Mouse (Mus musculus): ENCODE data around the gene Pank3. TPM values are rescaled to one million over a fixed set of nuclear protein-coding genes. Genes with fewer than 3 reads are reported as not detected.

Gene Pank3
- total and polyA plus RNA-seq, 3 experiments = 12.0 to 20.7 (median 19.6) TPM

DNA sequence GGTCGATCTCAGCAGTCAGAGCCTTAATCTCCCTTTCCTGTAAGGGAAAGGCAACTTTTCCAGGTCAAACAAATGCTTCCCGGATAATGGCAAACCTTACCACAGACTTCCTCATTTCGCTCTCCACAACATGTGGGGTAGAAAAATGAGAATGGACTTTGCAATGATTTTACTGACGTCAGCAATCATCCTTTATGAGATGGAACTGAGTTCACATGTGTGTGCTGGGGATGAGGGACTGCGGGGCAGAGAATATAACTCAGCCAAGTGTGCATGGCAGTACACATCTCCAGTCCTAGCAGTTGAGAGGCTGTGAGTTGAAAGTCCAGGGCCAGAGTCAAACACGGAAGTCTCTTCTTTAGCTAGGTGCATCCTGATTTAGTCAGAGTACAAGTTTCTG is 64.0 kb downstream of the Pank3 start:
- Histone ChIP-seq H3K79me2 (ENCODE audit: control insufficient read depth, insufficient read depth, low read length, poor library complexity) (peaks cover 41% of the 10 kb centered on the region), H3K9ac (ENCODE audit: control insufficient read depth, low read depth, low read length, poor library complexity, severe bottlenecking) (peak overlapping the region; percentile 86), H3K27me3 (ENCODE audit: control insufficient read depth in 1 of 2, insufficient read depth in 2 of 2, low read length in 2 of 2) (no peaks in the 10 kb centered on the region), H3K27ac (ENCODE audit: control insufficient read depth, low read depth, low read length) (peak overlapping the region; percentile 5), H3K9me3 (replicated peaks; ENCODE audit: insufficient read depth, low read length) (no peaks in the 10 kb centered on the region), H3K36me3 (ENCODE audit: control insufficient read depth in 1 of 2, insufficient read depth in 2 of 2, low read length in 2 of 2) (peaks cover 33 to 34% of the 10 kb centered on the region in 2 experiments), H3K4me3 (ENCODE audit: control insufficient read depth in 1 of 2, insufficient read depth in 1 of 2, low read depth in 2 of 2, low read length in 2 of 2) (peak overlapping the region; percentile 80 to 99), H3K4me1 (ENCODE audit: control insufficient read depth in 1 of 2, insufficient read depth in 2 of 2, low read length in 2 of 2) (peaks cover 14 to 20% of the 10 kb centered on the region in 2 experiments)
- TF ChIP-seq TBP (IDR thresholded peaks at IDR 0.05; ENCODE audit: low read depth, low read length) (no peak), TCF12 (IDR thresholded peaks at IDR 0.05; ENCODE audit: low read depth, low read length) (no peak), ZMIZ1 (IDR thresholded peaks at IDR 0.05; ENCODE audit: low read depth, low read length) (no peak), EP300 (IDR thresholded peaks at IDR 0.05; ENCODE audit: low read depth in 1 of 2, low read length in 2 of 2) (peak in 1 of 2 experiments; percentile 33; a peak in 2 of 4 replicates), POLR2A (IDR thresholded peaks at IDR 0.05; ENCODE audit: control insufficient read depth in 1 of 2, insufficient read depth in 1 of 2, low read depth in 1 of 2, low read length in 2 of 2, poor library complexity in 1 of 2) (0 out of 4 replicates have a peak, but pooled peaks of 1 of the 2 experiments have one; percentile 21), ETS1 (IDR thresholded peaks at IDR 0.05; ENCODE audit: low read depth, low read length) (0 out of 2 replicates have a peak, but pooled peaks have one; percentile 32), NRF1 (IDR thresholded peaks at IDR 0.05; ENCODE audit: insufficient read depth, low read depth, low read length, poor library complexity, severe bottlenecking) (no peak), TAL1 (IDR thresholded peaks at IDR 0.05; ENCODE audit: low read length) (no peak), USF2 (IDR thresholded peaks at IDR 0.05; ENCODE audit: borderline replicate concordance in 1 of 2, insufficient read depth in 1 of 2, low read depth in 1 of 2, low read length in 2 of 2) (no peak), MAX (IDR thresholded peaks at IDR 0.05; ENCODE audit: low read length) (no peak; the same call in 1 of the 2 replicates), NELFE (IDR thresholded peaks at IDR 0.05; ENCODE audit: low read depth, low read length) (no peak), CHD2 (IDR thresholded peaks at IDR 0.05; ENCODE audit: low read length) (no peak), SIN3A (IDR thresholded peaks at IDR 0.05; ENCODE audit: low read length) (no peak; the same call in none of the 2 replicates), CHD1 (IDR thresholded peaks at IDR 0.05; ENCODE audit: low read depth, low read length) (peak; percentile 58; the same call in 1 of the 2 replicates), MXI1 (IDR thresholded peaks at IDR 0.05; ENCODE audit: low read depth, low read length) (peak; percentile 50; the same call in 1 of the 2 replicates), MYB (IDR thresholded peaks at IDR 0.05; ENCODE audit: low read depth, low read length) (0 out of 2 replicates have a peak, but pooled peaks have one; percentile 7), ZKSCAN1 (IDR thresholded peaks at IDR 0.05; ENCODE audit: low read depth, low read length) (no peak), E2F4 (IDR thresholded peaks at IDR 0.05; ENCODE audit: borderline replicate concordance, low read depth, low read length) (no peak), JUND (IDR thresholded peaks at IDR 0.05; ENCODE audit: low read depth, low read length) (no peak), BHLHE40 (IDR thresholded peaks at IDR 0.05; ENCODE audit: borderline replicate concordance, low read depth, low read length) (no peak), RAD21 (IDR thresholded peaks at IDR 0.05; ENCODE audit: low read depth, low read length) (no peak), MAFK (IDR thresholded peaks at IDR 0.05; ENCODE audit: borderline replicate concordance, low read depth, low read length) (peak; percentile 62; the same call in 1 of the 2 replicates), USF1 (IDR thresholded peaks at IDR 0.05; ENCODE audit: low read depth, low read length) (no peak), GATA1 (IDR thresholded peaks at IDR 0.05; ENCODE audit: low read depth, low read length) (no peak), POLR2AphosphoS5 (IDR thresholded peaks at IDR 0.05; ENCODE audit: borderline replicate concordance, low read depth, low read length) (no peak), HCFC1 (IDR thresholded peaks at IDR 0.05; ENCODE audit: low read depth, low read length) (no peak), ELF1 (IDR thresholded peaks at IDR 0.05; ENCODE audit: low read depth, low read length) (0 out of 2 replicates have a peak, but pooled peaks have one; percentile 35), ZC3H11A (IDR thresholded peaks at IDR 0.05; ENCODE audit: low read depth, low read length) (no peak), SMC3 (IDR thresholded peaks at IDR 0.05; ENCODE audit: low read depth, low read length) (no peak), MEF2A (IDR thresholded peaks at IDR 0.05; ENCODE audit: extremely low read depth, insufficient replicate concordance, low read depth, low read length, poor library complexity, severe bottlenecking) (no peak), UBTF (IDR thresholded peaks at IDR 0.05; ENCODE audit: borderline replicate concordance, insufficient read depth, low read depth, low read length) (no peak), RCOR1 (IDR thresholded peaks at IDR 0.05; ENCODE audit: low read depth, low read length) (no peak), CTCF (IDR thresholded peaks at IDR 0.05 in 2 of 3, conservative IDR thresholded peaks at IDR 0.05 in 1 of 3; ENCODE audit: control insufficient read depth in 1 of 3, insufficient read depth in 1 of 3, low read depth in 2 of 3, low read length in 3 of 3, poor library complexity in 1 of 3, severe bottlenecking in 1 of 3) (no peak), POLR2AphosphoS2 (IDR thresholded peaks at IDR 0.05; ENCODE audit: low read length) (no peak)
- peak; percentile 63 for DNase-seq (ENCODE audit: low read depth, low spot score)
